Mouse (Mus musculus) MN1 (cell line): ENCODE data around the gene Olfr1023.

Source experiments
- DNase-seq: peaks from one replicate; pipeline ENCODE4 v3.0.0-alpha.2; 2016; ENCODE audit warnings: low spot score

The Olfr1023 gene

DNA sequence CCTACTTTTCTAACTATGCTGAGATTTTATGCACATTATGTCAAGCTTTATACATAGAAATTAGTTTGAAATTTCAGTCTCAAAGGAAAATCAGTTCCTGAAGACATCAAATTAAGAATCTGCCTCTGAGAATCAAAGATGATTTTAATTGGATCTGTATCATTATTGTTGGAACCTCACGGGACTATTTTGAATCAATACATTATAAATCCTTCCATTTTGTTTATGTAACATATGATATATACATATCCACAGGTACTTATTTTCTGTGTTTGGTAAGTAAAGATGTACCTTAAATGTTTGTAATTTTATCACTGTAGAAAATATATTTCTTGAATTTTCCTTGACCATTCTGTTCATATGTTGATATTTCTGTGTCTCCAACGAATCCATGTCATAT, at the start of gene Olfr1023:
TSS of gene Olfr1023 (plus strand) at position 301 of the 400 bp plus-strand sequence.
- DNase-seq: no peak

- no peak for DNase-seq
Observed at GRCm38 (mm10) chr2:85845383-85845782, 40.1 kb upstream of the Olfr1023 start, which contains the start of gene Olfr1019. Olfr1019 (minus strand) TSS chr2:85845483.

DNA sequence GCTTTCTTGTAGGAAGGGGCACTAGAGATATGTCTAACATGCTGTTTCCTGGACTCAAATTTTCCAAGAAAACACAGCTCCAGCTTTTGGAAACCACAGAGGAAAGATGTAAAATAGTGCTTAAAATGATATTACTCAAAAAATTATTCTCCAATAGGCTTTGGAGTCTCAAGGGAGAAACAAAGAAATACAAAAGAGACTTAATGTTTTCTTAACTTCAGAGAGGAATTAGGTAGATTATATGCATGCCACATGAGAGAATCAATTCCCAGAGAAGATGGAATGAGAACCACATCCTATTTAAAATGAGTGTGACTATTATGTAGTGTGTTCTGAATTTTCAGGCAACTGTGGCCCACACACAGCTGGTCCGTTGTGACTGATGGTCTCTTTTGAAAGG, 38.7 kb upstream of the Olfr1023 start, which contains the start of gene Olfr1020:
TSS of gene Olfr1020 (plus strand) at position 301 of the 400 bp plus-strand sequence.
- no peak for DNase-seq

DNA sequence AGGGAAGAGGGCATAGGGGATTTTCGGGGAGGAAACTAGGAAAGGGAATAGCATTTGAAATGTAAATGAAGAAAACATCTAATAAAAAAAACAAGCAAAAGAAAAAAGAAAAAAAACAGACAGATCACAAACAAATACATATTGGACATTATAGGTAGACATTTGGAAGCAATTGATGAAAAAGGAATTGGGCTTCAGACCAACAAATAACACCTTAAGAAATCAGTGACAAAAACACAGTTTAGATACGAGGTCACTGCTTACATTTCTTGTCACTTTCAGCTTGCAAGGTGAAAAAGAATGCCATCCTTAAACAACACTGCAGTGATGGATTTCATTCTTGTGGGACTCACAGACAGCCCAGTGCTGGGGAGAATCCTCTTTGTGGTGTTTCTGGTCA, 17.1 kb upstream of the Olfr1023 start, which contains the start of gene Olfr1022:
TSS of gene Olfr1022 (plus strand) at position 301 of the 400 bp plus-strand sequence.
- no peak for DNase-seq

DNA sequence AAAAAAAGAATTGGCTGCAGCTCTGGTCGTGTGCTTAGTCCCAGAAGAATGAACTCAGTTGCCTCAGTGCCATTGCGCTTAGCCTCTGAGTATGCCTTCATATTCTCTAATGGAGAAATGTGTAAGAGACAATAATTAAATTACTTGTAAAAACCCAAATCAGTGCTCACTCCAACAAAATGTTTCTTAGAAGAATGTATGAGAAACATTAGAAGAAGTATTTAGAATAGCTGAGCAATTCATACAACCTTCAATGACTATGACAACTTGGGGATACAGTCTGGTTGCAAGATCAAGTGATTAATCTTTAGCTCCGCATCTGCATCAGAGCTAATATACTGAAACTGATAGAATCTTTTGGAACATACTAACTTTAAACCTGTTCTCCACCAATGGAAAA, 19.5 kb downstream of the Olfr1023 start, which contains the start of gene Olfr1024:
TSS of gene Olfr1024 (minus strand) at position 101 of the 400 bp plus-strand sequence.
- DNase-seq: no peak

GRCm38 (mm10) chr2:85913197-85913596, 27.8 kb downstream of the Olfr1023 start:
- no peak for DNase-seq

- DNase-seq: no peak
Observed at GRCm38 (mm10) chr2:85914893-85915292, 29.5 kb downstream of the Olfr1023 start, which contains the start of gene Olfr1025-ps1. Olfr1025-ps1 (plus strand) TSS chr2:85915193.

DNA sequence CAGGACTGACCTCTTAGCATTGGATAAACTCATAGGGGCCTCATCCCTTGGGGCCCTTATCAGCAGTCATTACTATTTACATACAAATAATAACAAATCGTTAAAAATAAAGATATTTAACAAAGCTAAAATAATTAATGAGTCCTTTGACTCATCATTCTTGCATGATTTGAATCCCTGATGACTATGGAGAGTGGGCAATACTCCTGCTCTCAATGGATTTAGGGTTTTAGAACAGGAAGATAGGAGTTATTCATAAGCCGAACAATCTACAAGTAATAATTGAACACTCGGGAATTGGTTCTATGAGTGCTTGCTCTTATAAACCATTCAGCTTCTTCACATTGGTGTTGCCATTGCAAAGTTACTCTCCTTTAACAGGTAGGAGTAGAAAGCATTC, 35.8 kb downstream of the Olfr1023 start, which contains the start of gene Olfr1026:
TSS of gene Olfr1026 (plus strand) at position 301 of the 400 bp plus-strand sequence.
- no peak for DNase-seq
